Mouse (Mus musculus): ENCODE measurements around the gene Eif3k.

DNA sequence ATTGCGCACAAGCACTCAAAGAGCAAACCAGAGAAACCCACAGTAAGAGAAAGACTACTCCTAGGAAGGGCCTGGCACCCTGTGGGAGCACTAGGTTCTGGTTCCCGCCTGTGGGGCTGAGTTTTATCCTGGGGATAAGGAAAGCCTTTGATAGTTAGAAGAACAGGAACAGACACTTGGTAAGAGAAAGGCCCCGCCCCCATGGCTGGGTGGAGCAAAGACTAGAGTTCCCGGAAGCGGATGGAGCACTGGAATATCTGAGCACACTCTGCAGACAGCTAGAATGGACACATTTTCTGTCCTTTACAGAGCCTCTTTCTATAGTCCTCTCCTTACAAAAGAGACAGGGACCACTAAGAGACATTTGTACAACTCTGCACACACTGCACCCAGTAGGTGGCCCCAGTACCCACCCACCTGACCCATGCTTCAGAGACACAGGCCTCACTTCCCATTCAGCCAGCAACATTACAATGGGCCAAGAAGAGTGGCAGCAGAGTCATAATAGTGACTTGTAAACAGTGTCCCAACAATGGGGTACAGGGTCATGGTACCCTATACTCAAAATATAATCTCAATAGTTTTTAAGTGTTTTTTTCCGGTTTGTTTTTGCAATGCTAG lies 49.1 kb downstream of the Eif3k start:
- TF ChIP-seq ZC3H11A (IDR thresholded peaks at IDR 0.05; ENCODE audit: borderline replicate concordance, low read depth, low read length), result no peak
- no peak for TF ChIP-seq CHD2 (IDR thresholded peaks at IDR 0.05; ENCODE audit: low read depth, low read length)
- no peak for TF ChIP-seq MAFK (IDR thresholded peaks at IDR 0.05; ENCODE audit: insufficient read depth, low read depth, low read length)
- no peak for TF ChIP-seq HCFC1 (IDR thresholded peaks at IDR 0.05; ENCODE audit: borderline replicate concordance, insufficient read depth, low read length)
- TF ChIP-seq ZNF384 (IDR thresholded peaks at IDR 0.05; ENCODE audit: low read depth, low read length), result no peak

Measured in ES-E14 (cell line).